Mouse (Mus musculus) testis, adult 2 months (tissue): ENCODE measurements around the gene Ccdc159. TPM values are rescaled to one million over a fixed set of nuclear protein-coding genes. Genes with fewer than 3 reads are reported as not detected.

Experiments
- H3K27ac ChIP-seq: fragments of 200-500 bp; 2 replicates; pipeline ENCODE4 v1.5.1; 2012; ENCODE audit warnings: low read depth, low read length; ENCODE audit not compliant: control insufficient read depth, insufficient read depth
- H3K27me3 ChIP-seq: fragments of 200-500 bp; 2 replicates; pipeline ENCODE4 v1.6.1; 2012; ENCODE audit warnings: mild to moderate bottlenecking, low read length, moderate library complexity; ENCODE audit not compliant: control insufficient read depth, insufficient read depth
- H3K36me3 ChIP-seq: fragments of 200-500 bp; 2 replicates; pipeline ENCODE4 v1.6.1; 2012; ENCODE audit warnings: mild to moderate bottlenecking, low read length; ENCODE audit not compliant: control insufficient read depth, insufficient read depth
- H3K4me1 ChIP-seq: fragments of 200-500 bp; 2 replicates; pipeline ENCODE4 v1.6.1; 2012; ENCODE audit warnings: low read length; ENCODE audit not compliant: control insufficient read depth, insufficient read depth
- H3K4me3 ChIP-seq: fragments of 200-500 bp; 2 replicates; pipeline ENCODE4 v1.5.1; 2012; ENCODE audit warnings: low read depth, mild to moderate bottlenecking, low read length, moderate library complexity, mixed read lengths; ENCODE audit not compliant: control insufficient read depth
- CTCF ChIP-seq: fragments of 200-500 bp; IDR thresholded peaks from 2 replicates; pipeline ENCODE4 v1.5.1; 2012; ENCODE audit warnings: low read depth, mild to moderate bottlenecking, inconsistent platforms, low read length, moderate library complexity; ENCODE audit not compliant: control insufficient read depth, insufficient read depth, insufficient replicate concordance
- POLR2A ChIP-seq: fragments of 200-500 bp; IDR thresholded peaks from 2 replicates; pipeline ENCODE4 v1.6.1; 2012; ENCODE audit warnings: low read depth, mild to moderate bottlenecking, inconsistent platforms, low read length, moderate library complexity; ENCODE audit not compliant: control insufficient read depth
- polyA plus RNA-seq: library from polyadenylated mRNA; depleted of rRNA; stranded (reverse); fragments of >200 nt; gene quantifications from 2 replicates; pipeline ENCODE4 v1.2.3, GENCODE M21; 2012; rRNA removed

Ccdc159 gene
- polyA plus RNA-seq, 1 experiment = 72.0 TPM

DNA sequence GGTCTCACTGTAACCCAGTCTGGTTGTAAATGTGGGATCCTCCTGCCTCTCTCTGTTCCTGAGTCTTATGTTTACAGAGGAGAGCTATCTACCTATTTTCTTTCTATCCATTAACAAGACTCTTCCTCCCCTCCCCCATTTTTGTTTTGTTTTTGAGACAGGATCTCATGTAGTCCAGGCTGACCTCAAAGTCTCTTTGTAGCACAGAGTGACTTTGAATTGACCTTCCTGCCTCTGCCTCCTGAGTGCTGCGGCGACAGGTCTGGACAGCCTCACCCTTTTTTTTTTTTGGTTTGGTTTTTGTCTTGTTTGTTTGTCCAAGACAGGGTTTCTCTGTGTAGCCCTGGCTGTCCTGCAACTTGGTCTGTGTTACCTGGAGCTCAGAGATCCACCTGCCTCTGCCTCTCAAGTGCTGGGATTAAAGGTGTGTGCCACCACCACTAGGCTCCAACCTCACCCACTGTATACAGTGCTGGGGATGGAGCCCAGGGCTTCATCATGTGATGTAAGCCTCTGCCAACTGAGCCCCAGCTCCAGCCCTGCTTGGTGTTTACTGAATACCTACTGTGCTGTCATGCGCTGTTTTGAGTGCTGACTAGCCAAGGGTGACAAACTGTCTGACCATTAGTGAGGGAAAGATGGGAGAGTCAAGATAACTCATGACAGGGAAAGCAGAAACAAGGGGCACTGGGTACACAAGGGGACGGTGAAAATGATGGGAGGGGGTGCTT is 51.3 kb downstream of the Ccdc159 start:
- no peaks in the 10 kb centered on the region for H3K27me3 ChIP-seq
- no peak overlapping the region for H3K27ac ChIP-seq
- H3K4me3 ChIP-seq = no peak overlapping the region
- H3K4me1 ChIP-seq = peaks cover 7% of the 10 kb centered on the region
- no peak for TF ChIP-seq CTCF
- TF ChIP-seq POLR2A = no peak
- no peaks in the 10 kb centered on the region for H3K36me3 ChIP-seq

DNA sequence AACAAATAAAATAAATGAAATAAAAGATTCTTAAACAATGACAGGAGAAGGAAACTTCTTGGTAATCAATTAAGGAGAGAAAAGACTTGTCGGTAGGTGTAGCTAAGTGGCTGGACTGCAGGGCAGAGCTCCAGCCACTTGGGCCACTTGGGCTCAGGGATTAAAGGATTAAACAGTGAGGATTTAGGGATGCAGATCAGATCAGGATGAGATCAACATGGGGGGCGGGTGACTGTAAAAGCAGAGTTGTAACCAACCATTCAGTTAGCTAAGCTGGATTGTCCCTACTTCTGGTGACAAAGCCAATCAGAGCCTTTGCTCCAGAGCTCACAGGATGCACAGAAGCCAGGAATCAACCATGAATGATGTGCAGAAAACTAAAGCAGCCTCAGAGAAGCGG is 56.6 kb downstream of the Ccdc159 start:
- Histone ChIP-seq H3K36me3 (no peaks in the 10 kb centered on the region), H3K27ac (no peak overlapping the region), H3K4me1 (peaks cover 17% of the 10 kb centered on the region), H3K27me3 (peaks cover 5% of the 10 kb centered on the region; the same call in 1 of the 2 replicates), H3K4me3 (no peak overlapping the region)
- TF ChIP-seq CTCF = no peak
- no peak for TF ChIP-seq POLR2A

Other genes with a start within 250 kb of the Ccdc159 start
- gene Ldlr, start 204.0 kb upstream of the Ccdc159 start, polyA plus RNA-seq = 2.9 TPM in 2 replicates
- 16.5 and 17.1 TPM in 2 replicates for gene Spc24, start 167.2 kb upstream of the Ccdc159 start, polyA plus RNA-seq
- 6.7 and 6.9 TPM in 2 replicates for gene Kank2, start 128.7 kb upstream of the Ccdc159 start, polyA plus RNA-seq
- gene Angptl8, start 92.0 kb upstream of the Ccdc159 start, polyA plus RNA-seq = not detected in 2 replicates
- 41.5 and 46.0 TPM in 2 replicates for gene Dock6, start 74.8 kb upstream of the Ccdc159 start, polyA plus RNA-seq
- 21.2 and 22.7 TPM in 2 replicates for gene Rab3d, start 9.3 kb upstream of the Ccdc159 start, polyA plus RNA-seq
- 296 and 312 TPM in 2 replicates for gene Tmem205, start 85 bp downstream of the Ccdc159 start, polyA plus RNA-seq
- 33.3 and 39.3 TPM in 2 replicates for gene Plppr2, start 9.6 kb downstream of the Ccdc159 start, polyA plus RNA-seq
- gene Swsap1, start 28.3 kb downstream of the Ccdc159 start, polyA plus RNA-seq = 4.7 and 5.1 TPM in 2 replicates
- gene Epor, start 36.0 kb downstream of the Ccdc159 start, polyA plus RNA-seq = 1.5 and 1.9 TPM in 2 replicates
- gene Rgl3, start 62.0 kb downstream of the Ccdc159 start, polyA plus RNA-seq = 3.9 and 5.2 TPM in 2 replicates
- gene Ccdc151, start 75.2 kb downstream of the Ccdc159 start, polyA plus RNA-seq = 38.5 and 46.0 TPM in 2 replicates
- 41.2 and 43.3 TPM in 2 replicates for gene Prkcsh, start 75.3 kb downstream of the Ccdc159 start, polyA plus RNA-seq
- gene Elavl3, start 124.6 kb downstream of the Ccdc159 start, polyA plus RNA-seq = 1.8 and 1.9 TPM in 2 replicates
- not detected in 2 replicates for gene Gm49318, start 143.8 kb downstream of the Ccdc159 start, polyA plus RNA-seq
- gene Zfp653, start 143.9 kb downstream of the Ccdc159 start, polyA plus RNA-seq = 43.1 and 44.9 TPM in 2 replicates
- gene Ecsit, start 158.0 kb downstream of the Ccdc159 start, polyA plus RNA-seq = 71.6 and 72.6 TPM in 2 replicates
- 5.8 and 22.3 TPM in 2 replicates for gene Cnn1, start 171.7 kb downstream of the Ccdc159 start, polyA plus RNA-seq
- gene Elof1, start 189.7 kb downstream of the Ccdc159 start, polyA plus RNA-seq = 1,299 and 1,403 TPM in 2 replicates
- gene Acp5, start 208.2 kb downstream of the Ccdc159 start, polyA plus RNA-seq = 8.2 and 10.7 TPM in 2 replicates
- gene Pigyl, start 229.4 kb downstream of the Ccdc159 start, polyA plus RNA-seq = 64.8 and 73.5 TPM in 2 replicates